In genomic region chr11:53233590-53233989, GRCm38 (mm10) we compare ENCODE assay signal across 21 mouse cellular contexts.
"Had no signal": no experiment of that assay in that cellular context is flagged by ENCODE, and none has a peak within 500 bp of the region (broad histone marks: within the 10 kb centered on the region; RNA-seq: fewer than 3 reads in every experiment).

No protein-coding gene starts in this region.

- H3K36me3 ChIP-seq: lung, embryonic 15.5 days; midbrain, embryonic 10.5 days; neural tube, embryonic 13.5 days; neural tube, embryonic 15.5 days had no signal

- H3K4me1 ChIP-seq: lung, embryonic 15.5 days; midbrain, embryonic 10.5 days had no signal

- H3K9me3 ChIP-seq: lung, embryonic 15.5 days; midbrain, embryonic 10.5 days; neural tube, embryonic 13.5 days; neural tube, embryonic 15.5 days had no signal

- ATAC-seq: lung, postnatal 0 days; midbrain, embryonic 16.5 days had no signal

- DNase-seq: lung, adult 18-20 months; lung, postnatal 14 days; lung, postnatal 36 days; midbrain, embryonic 14.5 days; retina, postnatal 1 day; right cerebral cortex, adult 18-20 months; right cerebral cortex, postnatal 25 days; right cerebral cortex, postnatal 4 days; spleen, adult 18-20 months; thymus, adult 2 months; thymus, postnatal 25 days; thymus, postnatal 4 days had no signal

- H3K27ac ChIP-seq: liver, embryonic 14.5 days; lung, embryonic 15.5 days; macrophage; midbrain, embryonic 10.5 days; neural tube, embryonic 13.5 days; neural tube, embryonic 15.5 days had no signal

- H3K27me3 ChIP-seq: lung, embryonic 15.5 days; neural tube, embryonic 13.5 days; neural tube, embryonic 15.5 days had no signal

- H3K4me3 ChIP-seq: lung, embryonic 15.5 days; midbrain, embryonic 10.5 days; myocyte; neural tube, embryonic 13.5 days; neural tube, embryonic 15.5 days had no signal

- H3K9ac ChIP-seq: liver, embryonic 14.5 days; lung, embryonic 15.5 days; neural tube, embryonic 13.5 days; neural tube, embryonic 15.5 days had no signal

- H3K4me2 ChIP-seq: lung, embryonic 15.5 days; neural tube, embryonic 13.5 days; neural tube, embryonic 15.5 days had no signal
